Mouse (Mus musculus) heart, embryonic 16.5 days (tissue): ENCODE data around the gene Fh1. TPM values are rescaled to one million over a fixed set of nuclear protein-coding genes. Genes with fewer than 3 reads are reported as not detected.

Experiments
- ATAC-seq: fragments of 200-750 bp; cut with Nextera tagmentation; replicated peaks from 2 replicates; pipeline ENCODE4 v1.8.0; 2017; ENCODE audit warnings: moderate number of reproducible peaks; ENCODE audit not compliant: insufficient read depth, low FRiP score; ENCODE audit errors: extremely low read depth
- H3K27ac ChIP-seq: fragments of 300-500 bp; sonication (generic); 2 replicates; pipeline ENCODE4 v1.5.1; 2014; ENCODE audit warnings: mild to moderate bottlenecking, low read length, control low read depth, moderate library complexity
- H3K27me3 ChIP-seq: fragments of 300-500 bp; sonication (generic); 2 replicates; pipeline ENCODE4 v1.6.1; 2014; ENCODE audit warnings: low read length, mixed read lengths; ENCODE audit not compliant: control insufficient read depth, insufficient read depth
- H3K36me3 ChIP-seq: fragments of 300-500 bp; sonication (generic); 2 replicates; pipeline ENCODE4 v1.6.1; 2014; ENCODE audit not compliant: control insufficient read depth, insufficient read depth
- H3K4me1 ChIP-seq: fragments of 300-500 bp; sonication (generic); 2 replicates; pipeline ENCODE4 v1.6.1; 2014; ENCODE audit warnings: low read length, mixed read lengths; ENCODE audit not compliant: control insufficient read depth, insufficient read depth
- H3K4me2 ChIP-seq: fragments of 300-500 bp; sonication (generic); 2 replicates; pipeline ENCODE4 v1.6.1; 2014; ENCODE audit warnings: low read depth, mild to moderate bottlenecking, control low read depth, low read length
- H3K4me3 ChIP-seq: fragments of 300-500 bp; sonication (generic); 2 replicates; pipeline ENCODE4 v1.5.1; 2014; ENCODE audit warnings: mild to moderate bottlenecking, control low read depth, low read length
- H3K9ac ChIP-seq: fragments of 300-500 bp; sonication (generic); 2 replicates; pipeline ENCODE4 v1.6.1; 2014; ENCODE audit warnings: low read length, control low read depth
- H3K9me3 ChIP-seq: fragments of 300-500 bp; sonication (generic); replicated peaks from 2 replicates; pipeline ENCODE4 v1.6.1; 2016; ENCODE audit warnings: low read length; ENCODE audit not compliant: control insufficient read depth
- WGBS: fragments of 180-500 bp; shearing (Covaris S2); extraction: QIAGEN DNeasy Blood & Tissue Kit; methylation state at CpG from one replicate; pipeline ENCODE4 v1.1.7; 2014; 5-methylcytosine and 5-hydroxymethylcytosine counted together
- polyA plus RNA-seq: library from polyadenylated mRNA; unstranded; fragments of >200 nt; fragmentation: Nextera tagmentation; extraction: Ambion mirVana; gene quantifications from 2 replicates; pipeline ENCODE4 v1.2.1, GENCODE M21; 2015

Gene Fh1
- polyA plus RNA-seq, 1 experiment from 2014 or later, result 301 TPM

DNA sequence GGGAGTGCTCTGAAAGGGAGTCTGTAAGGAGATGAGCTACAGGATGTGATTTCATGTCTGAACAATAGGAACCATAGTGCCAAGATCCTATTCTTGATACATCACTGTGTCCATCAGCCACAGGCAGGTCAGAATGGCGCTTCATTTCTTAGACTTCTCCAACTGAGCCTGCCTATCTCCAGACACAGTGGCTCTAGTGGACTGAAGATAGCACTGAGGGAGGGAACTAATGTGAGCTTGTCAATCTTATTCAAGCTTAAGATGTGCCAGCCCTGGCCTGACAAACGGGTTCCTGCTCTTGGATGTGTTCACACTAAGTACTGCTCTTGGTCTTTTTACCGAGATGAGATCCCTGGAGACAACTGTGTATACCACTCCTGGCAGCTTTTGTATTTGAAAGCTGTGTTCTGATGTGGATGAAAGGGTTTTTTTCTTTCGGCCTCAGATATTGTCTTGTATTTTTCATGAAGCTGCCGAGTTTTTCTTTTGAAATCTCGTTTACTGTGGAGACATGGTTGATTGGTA is 59.8 kb downstream of the Fh1 start:
- Histone ChIP-seq H3K4me1 (no peaks in the 10 kb centered on the region), H3K36me3 (no peaks in the 10 kb centered on the region), H3K27ac (no peak overlapping the region), H3K9me3 (no peaks in the 10 kb centered on the region), H3K4me2 (no peak overlapping the region), H3K4me3 (no peak overlapping the region), H3K27me3 (no peaks in the 10 kb centered on the region), H3K9ac (no peak overlapping the region)
- 65% methylated on average over 6 of the region's 6 CpGs for WGBS
- no peak for ATAC-seq

DNA sequence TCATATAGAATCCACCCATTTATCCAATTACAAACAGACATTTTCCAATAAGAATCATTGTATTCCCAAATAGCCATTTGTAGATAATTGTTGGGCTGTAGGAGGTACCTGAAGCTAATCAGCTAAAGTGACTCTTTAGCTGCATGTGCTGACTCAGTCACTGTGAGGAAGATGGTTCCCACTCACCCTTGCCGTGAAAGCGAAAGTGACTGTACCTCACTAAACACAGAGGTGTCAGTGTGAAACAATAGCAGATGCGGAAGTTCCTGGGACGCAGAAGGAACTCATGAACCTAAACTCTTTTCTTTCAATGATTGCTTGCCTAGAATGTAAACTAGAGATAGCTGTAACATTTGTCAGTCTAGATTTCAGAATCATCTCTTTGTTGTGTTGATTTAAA is 61.1 kb downstream of the Fh1 start:
- no peaks in the 10 kb centered on the region for H3K36me3 ChIP-seq
- H3K4me2 ChIP-seq, result no peak overlapping the region
- WGBS, result 82% methylated on average over 4 of the region's 4 CpGs
- no peak for ATAC-seq
- H3K4me3 ChIP-seq, result no peak overlapping the region
- H3K27ac ChIP-seq, result no peak overlapping the region
- no peaks in the 10 kb centered on the region for H3K27me3 ChIP-seq
- H3K4me1 ChIP-seq, result no peaks in the 10 kb centered on the region
- no peaks in the 10 kb centered on the region for H3K9me3 ChIP-seq
- H3K9ac ChIP-seq, result no peak overlapping the region

DNA sequence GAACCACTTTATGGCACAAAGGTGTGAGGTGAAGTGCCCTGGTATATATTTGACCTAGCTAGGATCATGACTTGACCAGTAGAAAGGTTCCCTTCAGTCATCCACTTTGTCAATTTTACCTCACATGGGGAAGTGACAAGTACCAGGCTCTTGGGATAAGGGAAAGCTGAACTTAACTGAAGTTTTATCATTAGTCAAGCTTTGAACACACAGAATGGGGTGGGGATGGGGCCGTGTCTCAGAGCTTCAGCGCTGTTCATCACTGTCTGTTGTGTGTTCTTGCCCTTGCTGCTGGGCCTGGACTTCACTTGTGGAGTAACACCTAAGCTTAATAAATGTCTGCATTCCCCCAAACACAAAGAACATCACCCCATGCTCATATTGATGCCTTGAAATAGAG is 63.1 kb downstream of the Fh1 start:
- WGBS, result 69% methylated on average over 2 of the region's 2 CpGs
- Histone ChIP-seq H3K36me3 (no peaks in the 10 kb centered on the region), H3K4me1 (no peaks in the 10 kb centered on the region), H3K9ac (no peak overlapping the region), H3K9me3 (no peaks in the 10 kb centered on the region), H3K4me2 (no peak overlapping the region), H3K4me3 (no peak overlapping the region), H3K27me3 (no peaks in the 10 kb centered on the region), H3K27ac (no peak overlapping the region)
- ATAC-seq, result no peak

DNA sequence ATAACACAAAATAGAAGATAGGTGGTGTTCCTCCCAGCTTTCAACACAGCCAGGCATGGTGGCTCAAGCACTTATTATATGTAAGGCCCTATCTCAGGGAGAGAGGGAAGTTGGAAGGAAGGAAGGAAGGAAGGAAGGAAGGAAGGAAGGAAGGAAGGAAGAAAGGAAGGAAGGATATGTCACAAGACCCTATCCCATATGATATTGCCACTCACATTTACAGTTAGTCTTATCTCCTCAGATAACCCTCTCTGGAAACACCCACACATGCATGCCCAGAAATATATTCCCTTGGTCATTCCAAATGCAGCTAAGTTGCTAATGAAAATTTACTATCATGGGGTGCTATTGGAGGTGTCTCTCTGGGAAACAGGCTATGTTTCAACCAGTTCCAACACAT is 63.6 kb downstream of the Fh1 start:
- H3K4me1 ChIP-seq, result no peaks in the 10 kb centered on the region
- no peaks in the 10 kb centered on the region for H3K9me3 ChIP-seq
- H3K9ac ChIP-seq, result no peak overlapping the region
- no peak overlapping the region for H3K4me3 ChIP-seq
- H3K4me2 ChIP-seq, result no peak overlapping the region
- H3K27me3 ChIP-seq, result no peaks in the 10 kb centered on the region
- no peaks in the 10 kb centered on the region for H3K36me3 ChIP-seq
- ATAC-seq, result no peak
- no peak overlapping the region for H3K27ac ChIP-seq

DNA sequence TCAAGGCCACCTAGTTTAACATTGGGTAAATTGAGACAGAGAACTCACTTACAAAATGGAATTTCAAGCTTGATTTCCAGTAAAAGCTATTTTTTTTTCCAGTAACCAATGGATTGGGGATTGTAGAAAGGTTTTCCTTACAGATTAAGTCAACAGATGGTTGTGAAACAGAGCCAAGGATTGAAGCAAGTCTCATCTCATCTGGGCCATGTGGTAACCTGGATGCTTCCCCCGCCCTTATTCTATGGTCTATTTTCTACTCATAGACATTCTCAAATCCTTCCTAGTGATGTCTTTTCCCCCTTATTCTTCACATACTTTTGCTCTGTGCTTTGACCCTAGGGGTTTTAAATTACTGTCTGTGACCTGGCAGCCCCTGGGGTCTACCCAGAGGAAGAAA is 70.8 kb downstream of the Fh1 start:
- ATAC-seq, result no peak
- WGBS, result 79% methylated on average over 1 of the region's 1 CpGs
- no peak overlapping the region for H3K4me2 ChIP-seq
- H3K27me3 ChIP-seq, result no peaks in the 10 kb centered on the region
- H3K9me3 ChIP-seq, result no peaks in the 10 kb centered on the region
- H3K9ac ChIP-seq, result no peak overlapping the region
- no peak overlapping the region for H3K27ac ChIP-seq
- H3K4me3 ChIP-seq, result no peak overlapping the region
- no peaks in the 10 kb centered on the region for H3K4me1 ChIP-seq
- no peaks in the 10 kb centered on the region for H3K36me3 ChIP-seq

DNA sequence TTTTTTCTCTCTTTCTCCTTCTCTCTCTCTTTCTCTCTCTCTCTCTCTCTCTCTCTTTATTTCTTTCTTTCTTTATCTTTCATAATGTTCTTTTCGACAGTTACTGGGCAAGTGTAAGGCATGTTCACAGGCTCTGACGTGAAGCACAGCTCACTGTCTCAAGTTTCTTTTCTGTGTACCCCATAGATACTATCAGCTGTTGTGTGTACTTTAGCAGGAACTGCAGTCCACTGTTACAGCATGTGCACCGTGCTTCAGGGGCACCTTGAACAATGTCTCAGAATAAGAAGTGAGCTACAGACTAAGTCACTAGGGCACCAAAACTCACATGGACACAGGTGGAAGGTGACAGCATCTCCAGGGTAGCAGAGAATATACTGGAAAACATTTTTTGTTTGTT is 73.0 kb downstream of the Fh1 start:
- Histone ChIP-seq H3K27ac (no peak overlapping the region), H3K36me3 (no peaks in the 10 kb centered on the region), H3K4me1 (no peaks in the 10 kb centered on the region), H3K9me3 (no peaks in the 10 kb centered on the region), H3K27me3 (no peaks in the 10 kb centered on the region), H3K4me2 (no peak overlapping the region), H3K9ac (no peak overlapping the region), H3K4me3 (no peak overlapping the region)
- no peak for ATAC-seq
- WGBS, result 54% methylated on average over 3 of the region's 3 CpGs

DNA sequence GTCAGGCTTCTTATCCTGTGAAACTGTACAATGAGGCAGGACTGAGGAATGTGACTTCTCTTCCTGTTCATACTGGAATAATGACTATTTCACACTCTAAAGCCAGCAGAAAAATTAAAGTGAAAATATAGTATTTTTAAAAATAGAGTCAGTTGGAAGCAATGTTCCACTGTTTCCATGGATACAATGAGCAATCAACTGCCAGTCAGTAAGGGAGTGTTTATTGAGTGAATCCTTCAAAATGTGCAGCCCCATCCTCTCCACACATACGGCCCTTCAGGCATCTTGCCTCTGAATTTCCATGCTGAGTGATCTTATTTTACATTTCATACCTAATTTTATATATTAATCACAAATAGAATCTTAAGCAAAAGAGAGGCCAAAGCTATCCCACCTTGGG is 74.8 kb downstream of the Fh1 start:
- H3K27ac ChIP-seq, result no peak overlapping the region
- H3K27me3 ChIP-seq, result no peaks in the 10 kb centered on the region
- no peak for ATAC-seq
- WGBS, result 66% methylated on average over 1 of the region's 1 CpGs
- H3K4me3 ChIP-seq, result no peak overlapping the region
- H3K9ac ChIP-seq, result no peak overlapping the region
- no peaks in the 10 kb centered on the region for H3K4me1 ChIP-seq
- H3K4me2 ChIP-seq, result no peak overlapping the region
- H3K9me3 ChIP-seq, result no peaks in the 10 kb centered on the region
- no peaks in the 10 kb centered on the region for H3K36me3 ChIP-seq

Other genes starting within 250 kb of the Fh1 start
- 0.40 and 0.41 TPM in 2 replicates for gene Rgs7, start 133.1 kb downstream of the Fh1 start, polyA plus RNA-seq
- gene Kmo, start 5.3 kb downstream of the Fh1 start, polyA plus RNA-seq, result 0.10 and 0.38 TPM in 2 replicates
- gene Opn3, start 67.1 kb upstream of the Fh1 start, polyA plus RNA-seq, result 12.2 and 13.7 TPM in 2 replicates
- gene Chml, start 67.3 kb upstream of the Fh1 start, polyA plus RNA-seq, result 3.0 and 3.8 TPM in 2 replicates
- not detected in 2 replicates for gene Wdr64, start 73.0 kb upstream of the Fh1 start, polyA plus RNA-seq